Mouse (Mus musculus) cerebellum, adult 2 months (tissue): Measurements from ENCODE around the gene Sucla2.

ENCODE experiments used
- CTCF ChIP-seq: fragments of 200-500 bp; IDR thresholded peaks from 2 replicates; pipeline ENCODE4 v1.5.1; 2011; ENCODE audit warnings: low read depth, mild to moderate bottlenecking, control low read depth, low read length, moderate library complexity, borderline replicate concordance; ENCODE audit not compliant: insufficient read depth
- POLR2A ChIP-seq: fragments of 200-500 bp; IDR thresholded peaks from 2 replicates; pipeline ENCODE4 v1.6.1; 2011; ENCODE audit warnings: low read length, control low read depth, borderline replicate concordance; ENCODE audit not compliant: insufficient read depth

DNA sequence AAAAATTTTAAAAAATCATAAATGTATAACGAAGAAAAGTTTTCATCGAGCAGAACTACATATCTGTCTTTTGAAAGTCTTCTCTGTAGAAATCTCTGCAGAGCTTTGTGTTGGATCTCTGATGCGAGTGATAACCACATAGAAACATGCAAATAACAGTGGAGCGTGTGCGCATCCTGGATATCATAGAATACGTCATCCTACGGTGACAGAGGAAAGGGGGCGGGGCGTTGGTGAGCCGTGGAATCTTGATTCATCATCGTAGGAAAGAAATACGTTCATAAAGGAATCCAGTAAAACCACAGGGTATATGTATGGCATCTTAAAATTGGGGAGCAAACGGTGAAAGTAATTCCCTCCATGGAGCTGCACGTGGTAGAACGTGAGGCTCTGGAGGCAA, 17.9 kb upstream of the Sucla2 start:
- TF ChIP-seq CTCF = no peak
- no peak for TF ChIP-seq POLR2A
